Mouse (Mus musculus) granulocyte monocyte progenitor cell, adult 5-6 weeks (primary cell): ENCODE data around the gene Agap3. TPM values are rescaled to one million over a fixed set of nuclear protein-coding genes. Genes with fewer than 3 reads are reported as not detected.

Source experiments
- ATAC-seq: replicated peaks from 2 replicates; pipeline ENCODE4 v1.8.0; 2016; ENCODE audit warnings: mild to moderate bottlenecking, moderate TSS enrichment, inconsistent platforms; ENCODE audit not compliant: poor library complexity, severe bottlenecking
- total RNA-seq, 2 experiments: library from RNA; stranded (forward) in 1 of 2; stranded (reverse) in 1 of 2; fragments of 200-712, 200-1000 nt in 1 of 2; fragments of >200 nt in 1 of 2; fragmentation: Nextera tagmentation in 1 of 2; gene quantifications; 2 replicates each; pipeline ENCODE4 v1.2.3; 2014 to 2017

Gene Agap3
- total RNA-seq, 2 experiments from 2014 or later, result 21.5 to 31.8 TPM

- peak; percentile 85 for ATAC-seq
Measured at GRCm38 (mm10) chr5:24505513-24505912, 53.5 kb downstream of the Agap3 start.

GRCm38 (mm10) chr5:24508406-24508805 is 56.4 kb downstream of the Agap3 start:
- no peak for ATAC-seq

GRCm38 (mm10) chr5:24510635-24511034 is 58.7 kb downstream of the Agap3 start:
- ATAC-seq, result peak; percentile 37

DNA sequence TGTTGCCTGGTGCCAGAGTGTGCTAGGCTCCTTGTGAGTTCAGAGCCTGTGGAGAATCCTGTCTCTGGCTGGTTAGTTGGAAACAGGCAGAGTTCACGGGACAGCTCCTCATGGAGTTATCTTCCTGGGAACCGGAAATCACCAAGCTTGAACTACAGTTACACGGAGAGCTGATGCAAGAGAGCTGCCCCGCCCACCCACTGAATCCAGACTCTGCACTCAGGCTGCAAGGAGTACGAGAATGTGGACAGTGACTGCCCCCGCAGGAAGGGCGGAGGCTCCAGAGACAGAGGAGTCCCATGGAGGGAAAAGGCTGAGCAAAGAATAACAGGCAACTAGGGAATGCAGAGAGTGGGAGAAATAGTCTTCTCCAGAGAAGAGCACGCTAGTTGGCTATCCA is 60.3 kb downstream of the Agap3 start:
- ATAC-seq, result no peak

DNA sequence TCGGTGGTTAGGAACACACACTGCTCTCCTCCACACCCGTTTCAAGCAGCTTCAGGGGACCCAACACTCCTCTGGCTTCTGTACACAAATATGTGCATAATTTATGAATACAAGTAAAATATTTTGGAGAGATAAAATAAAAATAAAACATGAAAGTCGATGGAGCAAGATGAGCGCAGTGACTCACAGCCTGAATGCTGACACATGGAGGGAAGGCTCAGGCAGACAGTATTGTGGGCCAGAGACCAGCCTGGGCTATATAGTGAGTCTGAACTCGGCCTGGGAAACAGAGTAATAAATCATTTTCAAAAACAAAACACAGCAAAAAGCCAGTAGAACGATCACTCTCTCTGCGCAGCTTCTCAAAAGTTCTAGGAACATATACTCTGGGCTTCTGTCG is 69.4 kb downstream of the Agap3 start:
- no peak for ATAC-seq

GRCm38 (mm10) chr5:24523806-24524205 is 71.8 kb downstream of the Agap3 start:
- no peak for ATAC-seq

- ATAC-seq, result no peak
Measured at GRCm38 (mm10) chr5:24524522-24524921, 72.5 kb downstream of the Agap3 start.

GRCm38 (mm10) chr5:24525360-24526189 is 73.6 kb downstream of the Agap3 start:
- no peak for ATAC-seq

DNA sequence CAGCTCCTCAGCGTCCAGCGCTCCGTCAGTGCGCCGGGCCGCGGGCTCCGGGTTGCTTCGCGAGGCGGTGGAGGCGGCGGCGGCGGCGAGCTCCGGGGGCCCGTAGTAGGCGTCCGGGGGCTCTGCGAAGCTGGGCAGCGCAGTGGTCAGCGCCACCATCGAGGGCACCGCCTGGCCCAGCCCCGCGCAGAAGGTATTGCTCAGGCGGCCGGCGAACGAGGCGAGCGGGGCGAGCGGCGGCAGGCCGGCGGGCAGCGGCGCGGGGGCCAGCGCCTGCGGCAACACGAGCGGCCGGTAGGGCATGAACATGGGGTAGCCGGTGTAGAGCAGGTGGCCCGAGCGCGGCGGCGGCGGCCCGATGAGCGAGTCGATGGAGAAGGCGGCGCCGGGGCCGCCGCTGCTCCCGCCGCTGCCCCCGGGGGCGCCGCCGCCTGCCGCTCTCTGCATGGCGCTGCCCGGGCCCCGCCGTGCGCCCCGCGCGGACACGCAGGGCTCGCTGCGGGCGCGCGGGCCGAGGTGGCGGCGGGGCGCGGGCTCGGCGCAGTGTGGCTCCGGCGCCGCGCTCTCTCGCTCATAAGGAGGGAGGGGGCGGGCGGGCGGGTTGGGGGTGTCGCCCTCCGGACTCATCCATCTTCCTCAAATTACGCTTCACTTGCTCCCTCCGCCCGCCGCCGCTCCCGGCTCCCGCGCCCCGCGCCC is 74.4 kb downstream of the Agap3 start:
- no peak for ATAC-seq

DNA sequence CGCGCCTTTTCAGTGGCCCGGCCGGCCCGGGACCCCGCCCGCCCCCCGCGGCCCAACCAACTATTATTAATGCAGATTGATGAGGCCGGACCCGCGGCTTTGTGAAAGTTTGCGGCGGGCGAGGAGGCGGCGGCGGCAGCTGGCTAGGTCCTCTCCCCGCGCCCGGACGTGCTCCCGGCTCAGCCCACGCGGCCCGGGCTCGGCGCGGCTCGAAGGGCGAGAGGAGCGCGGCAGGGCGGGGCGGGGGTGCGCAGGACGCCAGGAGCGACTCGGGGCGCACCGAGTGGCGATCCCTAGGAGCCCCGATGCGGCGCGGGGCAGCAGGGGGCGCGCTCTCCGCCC is 74.9 kb downstream of the Agap3 start, which contains the start of gene Gbx1:
Gene Gbx1, minus strand, starts transcription at position 314 of the 342 bp plus-strand sequence.
- ATAC-seq, result peak; percentile 20; the same call in 1 of the 2 replicates

GRCm38 (mm10) chr5:24527780-24528179 is 75.8 kb downstream of the Agap3 start:
- ATAC-seq, result no peak

DNA sequence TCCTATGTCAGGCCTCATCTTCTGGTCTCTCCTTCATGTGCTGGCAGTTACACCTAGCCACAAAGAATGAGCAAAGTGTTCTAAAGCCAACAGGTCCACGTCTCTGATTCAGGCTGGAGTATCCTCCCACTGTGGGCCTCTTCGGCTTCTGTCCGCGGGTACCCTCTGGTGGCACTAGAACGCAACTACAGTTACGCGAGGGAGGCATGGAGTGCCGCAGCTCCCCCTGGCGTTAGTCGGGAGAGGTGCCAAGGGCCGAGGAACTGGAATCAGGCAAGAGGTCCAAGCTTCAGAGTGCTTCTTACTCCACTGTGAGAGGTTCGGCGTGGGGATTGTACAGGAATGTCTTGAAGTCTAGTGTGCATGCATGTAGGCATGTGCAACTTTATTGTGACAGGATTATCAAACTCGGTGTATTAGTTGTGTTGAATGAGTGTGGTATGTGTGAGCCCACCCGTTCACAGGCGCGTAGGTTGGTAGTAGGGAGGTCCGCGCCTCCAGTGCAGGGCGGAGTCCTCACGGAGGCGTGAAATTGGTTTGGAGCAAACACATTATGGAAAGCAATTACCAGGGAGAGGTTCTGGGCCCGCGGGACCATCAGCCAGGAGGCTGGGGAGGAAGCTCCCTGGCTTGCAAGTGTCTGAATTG is 78.2 kb downstream of the Agap3 start:
- peak; percentile 95 for ATAC-seq

GRCm38 (mm10) chr5:24533391-24533790 is 81.4 kb downstream of the Agap3 start:
- no peak for ATAC-seq

DNA sequence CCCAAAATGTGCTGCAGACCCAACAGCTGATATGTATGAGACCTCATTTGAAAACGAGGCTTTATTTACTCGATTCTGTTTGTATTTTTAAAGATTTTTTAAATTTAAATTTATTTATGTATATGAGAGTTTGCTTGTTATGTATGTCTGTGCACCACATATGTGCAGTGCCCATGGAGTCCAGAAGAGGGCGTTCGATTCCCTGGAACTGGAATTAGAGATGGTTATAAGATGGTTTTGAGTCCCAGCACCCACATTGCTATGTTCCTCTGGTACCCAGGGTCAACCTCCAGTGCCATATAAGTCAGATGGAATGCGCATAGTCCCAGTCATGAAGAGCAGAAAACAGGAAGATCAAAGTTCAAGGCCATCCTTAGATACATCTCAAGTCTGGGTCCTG is 82.3 kb downstream of the Agap3 start:
- ATAC-seq, result no peak

DNA sequence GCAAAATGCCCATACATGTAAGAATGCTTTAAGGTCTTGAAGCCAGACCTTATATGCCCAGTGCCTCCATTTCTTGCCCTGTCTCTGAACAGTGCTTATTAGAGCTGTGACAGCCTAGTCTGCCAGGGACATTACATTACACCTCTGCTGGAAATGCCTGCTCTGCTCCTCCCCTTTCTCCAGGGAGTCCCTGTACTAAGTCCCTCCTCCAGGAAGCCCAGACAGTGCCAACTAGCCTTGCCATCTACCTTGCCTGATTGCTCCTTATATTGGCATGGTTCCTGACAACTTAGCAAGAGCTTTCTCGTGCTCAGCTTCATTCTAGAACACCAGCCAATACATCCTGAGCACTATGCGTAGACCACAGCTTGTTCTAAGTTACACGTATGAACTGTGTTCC is 83.8 kb downstream of the Agap3 start:
- no peak for ATAC-seq

- no peak for ATAC-seq
Measured at GRCm38 (mm10) chr5:24536511-24536910, 84.5 kb downstream of the Agap3 start.

DNA sequence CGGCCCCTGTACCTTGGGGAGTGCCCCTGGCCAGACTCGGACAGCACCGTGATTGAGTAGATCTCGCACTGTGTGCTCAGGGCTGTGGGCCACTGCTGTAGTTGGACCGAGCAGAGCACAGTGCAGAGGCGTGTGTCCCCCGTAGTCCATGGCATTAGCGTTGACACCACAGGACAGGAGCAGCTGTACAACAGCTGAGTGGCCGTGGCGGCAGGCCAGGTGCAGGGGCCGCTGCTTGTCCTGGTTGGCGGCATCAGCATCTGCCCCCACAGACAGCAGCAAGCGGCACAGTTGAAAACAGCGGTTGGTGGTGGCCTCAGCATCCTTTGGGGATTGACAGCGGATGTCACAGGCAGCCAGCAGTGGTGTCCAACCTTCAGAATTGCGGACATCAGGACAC is 85.6 kb downstream of the Agap3 start:
- ATAC-seq, result no peak

DNA sequence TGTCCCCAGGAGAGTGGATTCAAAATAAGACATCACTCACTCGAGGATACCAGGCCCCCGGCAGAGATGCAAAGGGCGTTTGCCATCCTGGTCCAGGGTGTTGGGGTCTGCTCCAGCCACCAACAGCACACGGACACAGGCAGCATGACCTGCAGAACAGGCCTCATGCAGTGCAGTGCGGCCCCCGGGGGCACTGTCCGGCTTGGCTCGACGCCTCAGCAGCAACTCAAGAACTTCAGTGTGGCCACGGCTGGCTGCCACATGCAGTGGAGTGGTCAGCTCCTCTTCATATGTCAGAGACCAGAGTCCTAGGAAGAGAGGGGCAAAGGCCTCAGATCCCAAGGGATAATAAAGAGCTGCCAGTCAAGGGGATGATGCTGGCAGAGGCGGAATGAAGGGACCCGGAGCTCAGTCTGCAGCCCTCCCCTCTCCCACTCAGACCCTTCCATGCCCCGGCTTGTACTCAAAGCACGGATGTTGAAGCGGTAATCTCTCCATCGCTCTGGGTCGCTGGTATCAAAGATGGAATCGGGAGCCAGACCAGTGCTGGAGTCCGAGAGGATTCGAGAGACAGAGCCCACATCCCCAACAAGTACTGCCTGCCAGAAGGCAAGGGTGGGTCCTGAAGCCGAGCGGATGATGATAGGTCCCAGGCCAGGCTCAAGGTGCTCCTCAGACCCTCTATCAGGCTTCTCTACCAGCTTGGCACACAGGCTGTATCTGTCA is 87.8 kb downstream of the Agap3 start:
- no peak for ATAC-seq

GRCm38 (mm10) chr5:24540387-24541143 is 88.6 kb downstream of the Agap3 start, which contains the start of gene Asb10:
Gene Asb10 (minus strand): TSS chr5:24540978.
- peak; percentile 71 for ATAC-seq

- ATAC-seq, result no peak
Measured at GRCm38 (mm10) chr5:24541144-24541569, 89.2 kb downstream of the Agap3 start.
